9 mouse cellular contexts compared by ENCODE assay signal in genomic region chr8:80868801-80869323, GRCm38 (mm10). TPM values are rescaled to one million over a fixed set of nuclear protein-coding genes. Genes with fewer than 3 reads are reported as not detected.
A peak's percentile ranks its signal among the peaks of the same experiment; 100 is the strongest.
DNase-seq lines count a peak whose midpoint lies in the region; ATAC-seq and TF ChIP-seq lines count a peak whose summit lies in the region.
"Had no signal": no experiment of that assay in that cellular context is flagged by ENCODE, and none has a peak within 500 bp of the region (broad histone marks: within the 10 kb centered on the region; RNA-seq: fewer than 3 reads in every experiment).

No protein-coding gene starts in this region.

- H3K36me3 ChIP-seq in heart, embryonic 11.5 days (ENCODE audit: control insufficient read depth, insufficient read depth, low read length) = no peaks in the 10 kb centered on the region; the same call in 1 of the 2 replicates
- H3K36me3 ChIP-seq in liver, embryonic 14.5 days (replicated peaks; ENCODE audit: control insufficient read depth, insufficient read depth, low read depth) = peaks cover 12% of the 10 kb centered on the region

- peak overlapping the region; percentile 36 for H3K4me3 ChIP-seq in heart, embryonic 11.5 days (ENCODE audit: low read depth, low read length)
- H3K4me3 ChIP-seq in liver, embryonic 14.5 days (ENCODE audit: insufficient read depth in 1 of 2, low read depth in 2 of 2, low read length in 2 of 2) = peak overlapping the region; percentile 75 to 76

- WGBS in heart, embryonic 11.5 days (ENCODE audit: insufficient replicate concordance) = 12% methylated on average over 11 of the region's 11 CpGs
- WGBS in liver, embryonic 14.5 days (ENCODE audit: insufficient replicate concordance) = 10% methylated on average over 11 of the region's 11 CpGs

- no peaks in the 10 kb centered on the region for H3K9me3 ChIP-seq in heart, embryonic 11.5 days (replicated peaks; ENCODE audit: control insufficient read depth, low read length)
- H3K9me3 ChIP-seq in liver, embryonic 14.5 days (ENCODE audit: control insufficient read depth, low read length) = no peaks in the 10 kb centered on the region

- DNase-seq in 3134 (ENCODE audit: extremely low read depth, insufficient read length, low spot score) = peak; percentile 20
- DNase-seq in Muller cell, postnatal 12 days (ENCODE audit: inconsistent ontology term) = peak; percentile 78
- peak; percentile 72 to 79 (median 75) for DNase-seq in liver, embryonic 14.5 days (ENCODE audit: low read depth in 3 of 3, low spot score in 3 of 3)
- DNase-seq in adrenal gland, postnatal 36 days = no peak
- DNase-seq in gastrocnemius, adult 18-20 months (ENCODE audit: low spot score) = no peak
- DNase-seq in urinary bladder, adult 2 months (ENCODE audit: low spot score) = no peak
- DNase-seq in layer of hippocampus, adult 9-10 months (ENCODE audit: low spot score) = no peak
- DNase-seq: layer of hippocampus, postnatal 36 days had no signal

- peaks cover 69% of the 10 kb centered on the region for H3K4me1 ChIP-seq in heart, embryonic 11.5 days (ENCODE audit: control insufficient read depth, insufficient read depth, low read length)
- H3K4me1 ChIP-seq in liver, embryonic 14.5 days (replicated peaks; ENCODE audit: control insufficient read depth in 2 of 2, insufficient read depth in 2 of 2, low read length in 1 of 2) = peaks cover 44 to 45% of the 10 kb centered on the region in 2 experiments

- no peak for TF ChIP-seq CTCF in liver, embryonic 14.5 days (IDR thresholded peaks at IDR 0.05; ENCODE audit: low read depth)

- H3K4me2 ChIP-seq in heart, embryonic 11.5 days = peak overlapping the region; percentile 61
- H3K4me2 ChIP-seq in liver, embryonic 14.5 days (ENCODE audit: low read depth) = peak overlapping the region; percentile 90

- TF ChIP-seq EP300 in liver, embryonic 14.5 days (IDR thresholded peaks at IDR 0.05; ENCODE audit: low read depth) = peak; percentile 83

- H3K9ac ChIP-seq in heart, embryonic 11.5 days (ENCODE audit: low read depth, low read length) = peak overlapping the region; percentile 56
- H3K9ac ChIP-seq in liver, embryonic 14.5 days (replicated peaks) = peak overlapping the region; percentile 86

- ATAC-seq in heart, embryonic 11.5 days (replicated peaks; ENCODE audit: insufficient number of reproducible peaks, low FRiP score, low TSS enrichment) = peak; percentile 55
- peak; percentile 89 for ATAC-seq in liver, embryonic 14.5 days (ENCODE audit: insufficient read depth)

- H3K27ac ChIP-seq in heart, embryonic 11.5 days (ENCODE audit: low read depth, low read length) = peak overlapping the region; percentile 80
- H3K27ac ChIP-seq in liver, embryonic 14.5 days = peak overlapping the region; percentile 86

- H3K27me3 ChIP-seq in heart, embryonic 11.5 days (ENCODE audit: control insufficient read depth, insufficient read depth, low read length) = no peaks in the 10 kb centered on the region
- no peaks in the 10 kb centered on the region for H3K27me3 ChIP-seq in liver, embryonic 14.5 days (ENCODE audit: control insufficient read depth, insufficient read depth, low read length)

RNA-seq across cellular contexts. Expression of gene Gab1, which starts 11.5 kb away (rescaled TPM):
- polyA plus RNA-seq in heart, embryonic 11.5 days (2014; fragmentation: Nextera tagmentation; extraction: Ambion mirVana) = 35.0 and 41.4 TPM in 2 replicates
- polyA plus RNA-seq in liver, embryonic 14.5 days (2012; rRNA removed) = 10.3 and 10.8 TPM in 2 replicates
- polyA plus RNA-seq in liver, embryonic 14.5 days (2014; fragmentation: Nextera tagmentation; extraction: Ambion mirVana) = 7.8 and 10.6 TPM in 2 replicates
- 10 to 100 TPM; 16.1 to 20.2 TPM for total RNA-seq in adrenal gland, postnatal 36 days (2021)
- total RNA-seq in gastrocnemius, adult 18-20 months (2021) = 10 to 100 TPM; 10.6 to 11.9 TPM
- 23.9 and 28.0 TPM in 2 replicates for polyA plus RNA-seq in urinary bladder, adult 2 months (2012; rRNA removed)

Comparison
In these comparisons a context has a peak if more than half of its experiments do, and no peak if none do; other contexts are left out.
1. DNase-seq: peak in 3134 (single experiment), Muller cell, postnatal 12 days (single experiment) and liver, embryonic 14.5 days (3 of 3); none in adrenal gland, postnatal 36 days (0 of 2), gastrocnemius, adult 18-20 months (single experiment), urinary bladder, adult 2 months (single experiment) and layer of hippocampus, adult 9-10 months (single experiment).